Mouse (Mus musculus): ENCODE data around the gene Tceal8. TPM values are rescaled to one million over a fixed set of nuclear protein-coding genes. Genes with fewer than 3 reads are reported as not detected.

Tceal8 gene
- polyA plus RNA-seq, 1 experiment from 2014 or later, result 238 TPM

GRCm38 (mm10) chrX:136195193-136195944 is 23.2 kb upstream of the Tceal8 start:
- no peaks in the 10 kb centered on the region for H3K4me1 ChIP-seq (replicated peaks; ENCODE audit: control insufficient read depth, insufficient read depth, low read length)
- DNase-seq (ENCODE audit: low spot score) (no peak), ATAC-seq (ENCODE audit: low FRiP score) (no peak)
- WGBS, result 90% methylated on average over 16 of the region's 16 CpGs
- H3K4me2 ChIP-seq (replicated peaks; ENCODE audit: low read depth, low read length), result no peak overlapping the region
- H3K36me3 ChIP-seq (ENCODE audit: control insufficient read depth, insufficient read depth, low read length), result no peaks in the 10 kb centered on the region
- no peak overlapping the region for H3K27ac ChIP-seq (ENCODE audit: low read depth, low read length)
- no peaks in the 10 kb centered on the region for H3K9me3 ChIP-seq (ENCODE audit: control insufficient read depth, low read length)
- H3K27me3 ChIP-seq (ENCODE audit: control insufficient read depth, insufficient read depth, low read length), result no peaks in the 10 kb centered on the region
- H3K9ac ChIP-seq (ENCODE audit: low read depth, low read length), result no peak overlapping the region
- H3K4me3 ChIP-seq (ENCODE audit: low read depth, low read length), result no peak overlapping the region

- H3K4me2 ChIP-seq (replicated peaks; ENCODE audit: low read depth, low read length), result no peak overlapping the region
- no peaks in the 10 kb centered on the region for H3K4me1 ChIP-seq (replicated peaks; ENCODE audit: control insufficient read depth, insufficient read depth, low read length)
- no peaks in the 10 kb centered on the region for H3K9me3 ChIP-seq (ENCODE audit: control insufficient read depth, low read length)
- H3K27me3 ChIP-seq (ENCODE audit: control insufficient read depth, insufficient read depth, low read length), result no peaks in the 10 kb centered on the region
- DNase-seq (ENCODE audit: low spot score) (no peak), ATAC-seq (ENCODE audit: low FRiP score) (no peak)
- WGBS, result 76% methylated on average over 1 of the region's 1 CpGs
- no peak overlapping the region for H3K27ac ChIP-seq (ENCODE audit: low read depth, low read length)
- H3K9ac ChIP-seq (ENCODE audit: low read depth, low read length), result no peak overlapping the region
- H3K4me3 ChIP-seq (ENCODE audit: low read depth, low read length), result no peak overlapping the region
- no peaks in the 10 kb centered on the region for H3K36me3 ChIP-seq (ENCODE audit: control insufficient read depth, insufficient read depth, low read length)
These were observed 11.0 kb upstream of the Tceal8 start for GRCm38 (mm10) chrX:136183107-136183506.

DNA sequence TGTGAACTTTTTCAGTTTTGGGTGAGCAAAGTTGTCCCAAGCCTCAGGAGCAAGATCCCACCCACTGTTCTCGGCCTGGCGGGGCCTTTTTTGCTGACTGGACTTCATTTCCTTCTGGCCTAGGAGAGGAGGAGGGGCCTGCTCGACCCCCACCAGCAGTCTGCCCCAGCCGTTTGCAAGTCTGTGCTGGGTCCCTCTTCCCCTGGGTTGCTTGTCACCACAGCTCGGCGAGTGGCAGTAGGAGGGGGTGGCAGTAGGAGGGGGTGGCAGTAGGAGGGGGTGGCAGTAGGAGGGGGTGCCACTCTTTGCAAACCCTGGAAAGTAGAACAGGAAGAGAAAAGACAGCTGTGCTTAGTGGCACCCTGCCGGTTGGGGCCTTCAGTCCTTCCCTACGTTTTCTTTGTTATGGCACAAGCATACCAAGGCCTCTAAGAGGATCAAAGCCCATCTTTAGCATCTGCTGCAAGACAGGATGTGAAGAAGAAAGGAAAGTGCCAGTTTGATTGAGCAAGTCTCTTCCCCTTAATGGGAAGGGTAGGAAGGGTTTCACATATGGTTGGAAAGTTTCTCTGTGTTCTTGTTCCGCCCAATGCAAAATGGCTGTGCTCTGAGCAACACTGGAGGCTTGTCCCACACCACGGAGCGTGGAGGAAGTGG is 8.9 kb upstream of the Tceal8 start:
- Histone ChIP-seq H3K36me3 (ENCODE audit: control insufficient read depth, insufficient read depth, low read length) (no peaks in the 10 kb centered on the region), H3K4me1 (replicated peaks; ENCODE audit: control insufficient read depth, insufficient read depth, low read length) (no peaks in the 10 kb centered on the region), H3K4me2 (replicated peaks; ENCODE audit: low read depth, low read length) (no peak overlapping the region), H3K9ac (ENCODE audit: low read depth, low read length) (no peak overlapping the region), H3K27me3 (ENCODE audit: control insufficient read depth, insufficient read depth, low read length) (no peaks in the 10 kb centered on the region), H3K27ac (ENCODE audit: low read depth, low read length) (no peak overlapping the region), H3K4me3 (ENCODE audit: low read depth, low read length) (no peak overlapping the region), H3K9me3 (ENCODE audit: control insufficient read depth, low read length) (no peaks in the 10 kb centered on the region)
- ATAC-seq (ENCODE audit: low FRiP score) (peak; percentile 69), DNase-seq (ENCODE audit: low spot score) (peak; percentile 18)
- WGBS, result 16% methylated on average over 11 of the region's 11 CpGs

GRCm38 (mm10) chrX:136172786-136173185 is 644 bp upstream of the Tceal8 start:
- Histone ChIP-seq H3K36me3 (ENCODE audit: control insufficient read depth, insufficient read depth, low read length) (no peaks in the 10 kb centered on the region), H3K9me3 (ENCODE audit: control insufficient read depth, low read length) (no peaks in the 10 kb centered on the region), H3K9ac (ENCODE audit: low read depth, low read length) (no peak overlapping the region), H3K27ac (ENCODE audit: low read depth, low read length) (no peak overlapping the region; the same call in 1 of the 2 replicates), H3K4me1 (replicated peaks; ENCODE audit: control insufficient read depth, insufficient read depth, low read length) (no peaks in the 10 kb centered on the region), H3K4me3 (ENCODE audit: low read depth, low read length) (peak overlapping the region; percentile 53), H3K4me2 (replicated peaks; ENCODE audit: low read depth, low read length) (no peak overlapping the region), H3K27me3 (ENCODE audit: control insufficient read depth, insufficient read depth, low read length) (no peaks in the 10 kb centered on the region)
- DNase-seq (ENCODE audit: low spot score) (peak; percentile 40), ATAC-seq (ENCODE audit: low FRiP score) (no peak)
- WGBS, result 22% methylated on average over 10 of the region's 10 CpGs

- peak overlapping the region; percentile 58 for H3K27ac ChIP-seq (ENCODE audit: low read depth, low read length)
- H3K4me1 ChIP-seq (replicated peaks; ENCODE audit: control insufficient read depth, insufficient read depth, low read length), result no peaks in the 10 kb centered on the region
- H3K4me2 ChIP-seq (replicated peaks; ENCODE audit: low read depth, low read length), result peak overlapping the region; percentile 48
- ATAC-seq (ENCODE audit: low FRiP score) (peak; percentile 65), DNase-seq (ENCODE audit: low spot score) (peak; percentile 66)
- H3K36me3 ChIP-seq (ENCODE audit: control insufficient read depth, insufficient read depth, low read length), result no peaks in the 10 kb centered on the region
- 20% methylated on average over 24 of the region's 24 CpGs for WGBS
- peak overlapping the region; percentile 53 for H3K4me3 ChIP-seq (ENCODE audit: low read depth, low read length)
- no peaks in the 10 kb centered on the region for H3K9me3 ChIP-seq (ENCODE audit: control insufficient read depth, low read length)
- peak overlapping the region; percentile 64 for H3K9ac ChIP-seq (ENCODE audit: low read depth, low read length)
- H3K27me3 ChIP-seq (ENCODE audit: control insufficient read depth, insufficient read depth, low read length), result no peaks in the 10 kb centered on the region
These were observed 689 bp downstream of the Tceal8 start for GRCm38 (mm10) chrX:136171189-136172117.

GRCm38 (mm10) chrX:136170625-136171024 is 1.5 kb downstream of the Tceal8 start:
- H3K27ac ChIP-seq (ENCODE audit: low read depth, low read length), result no peak overlapping the region
- no peaks in the 10 kb centered on the region for H3K9me3 ChIP-seq (ENCODE audit: control insufficient read depth, low read length)
- peak overlapping the region; percentile 53 for H3K4me3 ChIP-seq (ENCODE audit: low read depth, low read length)
- ATAC-seq (ENCODE audit: low FRiP score), result no peak
- H3K4me2 ChIP-seq (replicated peaks; ENCODE audit: low read depth, low read length), result peak overlapping the region; percentile 48
- no peaks in the 10 kb centered on the region for H3K27me3 ChIP-seq (ENCODE audit: control insufficient read depth, insufficient read depth, low read length)
- no peaks in the 10 kb centered on the region for H3K36me3 ChIP-seq (ENCODE audit: control insufficient read depth, insufficient read depth, low read length)
- DNase-seq (ENCODE audit: low spot score), result no peak
- 66% methylated on average over 10 of the region's 10 CpGs for WGBS
- H3K4me1 ChIP-seq (replicated peaks; ENCODE audit: control insufficient read depth, insufficient read depth, low read length), result no peaks in the 10 kb centered on the region
- H3K9ac ChIP-seq (ENCODE audit: low read depth, low read length), result no peak overlapping the region

DNA sequence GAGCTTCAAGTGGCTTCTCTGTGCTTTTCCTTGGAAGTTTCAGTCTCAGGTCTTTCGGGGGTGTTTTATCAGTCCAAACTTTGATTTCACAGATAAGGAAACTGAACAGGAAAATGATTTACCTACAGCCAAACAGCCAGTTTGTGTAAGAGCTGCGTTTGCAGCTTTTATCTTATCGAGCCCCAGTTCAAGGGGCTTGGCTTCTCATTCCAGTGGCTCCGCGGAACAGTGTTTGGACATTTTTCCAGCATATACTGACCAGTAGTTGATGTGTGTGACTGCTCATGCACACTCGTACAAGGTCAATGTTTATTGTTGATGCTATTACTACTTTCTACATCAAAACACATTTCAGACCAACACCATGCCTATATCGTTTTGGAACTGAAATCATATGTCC is 27.9 kb downstream of the Tceal8 start:
- no peak overlapping the region for H3K27ac ChIP-seq (ENCODE audit: low read depth, low read length)
- H3K36me3 ChIP-seq (ENCODE audit: control insufficient read depth, insufficient read depth, low read length), result no peaks in the 10 kb centered on the region
- H3K4me2 ChIP-seq (replicated peaks; ENCODE audit: low read depth, low read length), result no peak overlapping the region
- 83% methylated on average over 7 of the region's 7 CpGs for WGBS
- H3K9me3 ChIP-seq (ENCODE audit: control insufficient read depth, low read length), result no peaks in the 10 kb centered on the region
- DNase-seq (ENCODE audit: low spot score) (no peak), ATAC-seq (ENCODE audit: low FRiP score) (no peak)
- no peaks in the 10 kb centered on the region for H3K27me3 ChIP-seq (ENCODE audit: control insufficient read depth, insufficient read depth, low read length)
- no peak overlapping the region for H3K9ac ChIP-seq (ENCODE audit: low read depth, low read length)
- no peaks in the 10 kb centered on the region for H3K4me1 ChIP-seq (replicated peaks; ENCODE audit: control insufficient read depth, insufficient read depth, low read length)
- no peak overlapping the region for H3K4me3 ChIP-seq (ENCODE audit: low read depth, low read length)

DNA sequence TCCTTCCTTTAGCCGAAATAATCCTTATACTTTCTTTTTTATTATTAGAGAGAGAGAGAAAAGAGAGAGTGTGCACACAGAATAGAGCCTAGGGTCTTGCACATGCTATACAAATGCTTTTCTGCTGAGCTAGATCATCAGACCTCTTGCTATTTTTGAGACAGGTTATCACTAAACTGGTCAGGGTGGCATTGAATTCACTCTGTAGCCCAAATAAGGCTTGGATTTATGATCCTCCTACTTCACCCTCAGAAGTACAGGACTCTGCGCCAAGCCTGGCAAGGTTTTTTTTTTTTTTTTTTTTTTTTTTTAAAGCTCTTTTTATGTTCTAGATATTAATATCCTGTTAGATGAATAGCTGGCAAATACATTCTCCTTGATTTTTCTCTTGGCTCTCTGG is 28.4 kb downstream of the Tceal8 start:
- H3K36me3 ChIP-seq (ENCODE audit: control insufficient read depth, insufficient read depth, low read length), result no peaks in the 10 kb centered on the region
- no peaks in the 10 kb centered on the region for H3K4me1 ChIP-seq (replicated peaks; ENCODE audit: control insufficient read depth, insufficient read depth, low read length)
- no peak overlapping the region for H3K4me2 ChIP-seq (replicated peaks; ENCODE audit: low read depth, low read length)
- ATAC-seq (ENCODE audit: low FRiP score) (no peak), DNase-seq (ENCODE audit: low spot score) (no peak)
- no peaks in the 10 kb centered on the region for H3K9me3 ChIP-seq (ENCODE audit: control insufficient read depth, low read length)
- no peak overlapping the region for H3K27ac ChIP-seq (ENCODE audit: low read depth, low read length)
- no peaks in the 10 kb centered on the region for H3K27me3 ChIP-seq (ENCODE audit: control insufficient read depth, insufficient read depth, low read length)
- 92% methylated on average over 2 of the region's 2 CpGs for WGBS
- no peak overlapping the region for H3K9ac ChIP-seq (ENCODE audit: low read depth, low read length)
- H3K4me3 ChIP-seq (ENCODE audit: low read depth, low read length), result no peak overlapping the region
